Mouse (Mus musculus) right cerebral cortex, adult 2 months (tissue): ENCODE data around the gene Gm20388.

ENCODE experiments used
- DNase-seq, 2 experiments: peaks; one replicate each; pipeline ENCODE4 v3.0.0; 2021 to 2022; ENCODE audit warnings: low spot score in 2 of 2

Gene Gm20388

GRCm38 (mm10) chr8:120012927-120013326, 102.3 kb downstream of the Gm20388 start:
- DNase-seq: no peak

- DNase-seq: no peak
Observed at GRCm38 (mm10) chr8:120014267-120015023, 103.8 kb downstream of the Gm20388 start.

DNA sequence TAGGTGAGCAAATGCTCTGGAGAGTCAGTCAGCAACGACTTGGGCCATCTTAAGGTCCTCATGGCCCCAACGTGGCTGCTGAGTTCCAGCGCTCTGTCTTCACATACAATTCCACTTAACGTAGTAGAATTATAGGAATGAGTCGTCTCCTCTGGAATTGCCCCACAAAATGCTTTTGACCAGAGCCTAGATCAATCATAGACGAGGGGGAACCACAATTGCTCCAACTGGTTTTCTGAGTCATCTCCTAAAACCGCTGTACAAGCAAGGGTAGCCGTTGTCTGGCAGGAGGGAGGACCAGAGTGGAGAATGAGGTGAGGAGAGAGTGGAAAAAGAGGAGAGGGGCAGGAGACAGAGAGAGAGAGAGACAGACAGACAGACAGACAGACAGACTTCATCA, 105.3 kb downstream of the Gm20388 start:
- DNase-seq: no peak

DNA sequence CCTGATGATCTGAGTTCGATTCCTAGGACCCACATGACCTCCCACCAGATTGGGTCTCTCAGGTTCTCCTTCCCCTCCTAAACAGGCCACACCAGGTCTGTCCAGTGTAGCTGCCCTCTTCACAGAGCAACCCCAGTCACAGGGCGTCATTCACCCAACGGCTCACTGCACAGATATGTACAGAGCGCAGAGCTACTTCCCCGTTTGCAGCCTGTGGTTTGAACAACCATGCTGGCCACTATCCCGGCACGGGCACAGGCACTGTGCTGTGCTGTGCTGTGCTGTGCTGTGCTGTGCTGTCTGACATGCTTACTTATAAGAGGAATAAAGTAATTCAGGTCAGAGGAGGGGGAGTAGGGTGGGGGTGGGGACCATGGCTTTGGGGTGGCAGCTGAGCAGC, 105.8 kb downstream of the Gm20388 start:
- no peak for DNase-seq

GRCm38 (mm10) chr8:120017349-120017748, 106.7 kb downstream of the Gm20388 start:
- no peak for DNase-seq

DNA sequence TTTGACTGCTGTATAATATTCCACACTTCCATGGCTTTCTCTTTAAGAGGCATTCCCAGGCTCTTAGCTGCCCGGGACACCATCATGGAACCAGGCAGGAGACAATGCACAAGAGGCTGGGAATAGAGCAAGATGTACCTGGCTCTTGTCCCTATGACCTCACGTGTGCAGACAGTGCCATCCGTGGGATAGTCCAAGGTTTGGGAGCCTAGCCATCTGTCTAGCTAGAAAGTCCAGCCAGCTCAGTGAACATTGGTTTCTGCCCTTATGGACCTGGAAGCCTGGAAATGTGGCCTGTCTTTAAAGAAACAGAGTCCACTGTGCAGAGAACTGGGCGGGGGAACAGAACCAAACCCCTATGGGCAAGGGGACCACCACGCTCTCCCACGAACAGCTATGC, 107.1 kb downstream of the Gm20388 start:
- DNase-seq: no peak

DNA sequence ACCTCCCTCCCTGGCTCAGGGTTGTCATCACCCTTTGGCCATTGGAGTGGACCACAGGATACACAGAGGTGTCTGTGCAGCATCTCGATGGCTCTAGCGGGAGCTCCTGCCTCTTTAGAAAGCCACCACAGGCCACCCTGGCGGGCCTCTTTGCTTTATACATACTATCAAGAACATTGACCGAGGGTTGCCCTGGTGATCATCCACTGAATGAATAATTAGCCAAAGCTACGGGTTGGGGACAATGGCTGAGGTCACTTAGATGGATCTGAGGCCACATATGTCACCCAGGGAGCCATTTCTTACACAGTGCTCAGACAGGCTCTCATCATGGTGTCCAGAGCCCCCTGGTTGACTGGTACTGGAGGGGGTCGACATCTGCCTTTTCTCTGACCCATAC, 107.7 kb downstream of the Gm20388 start:
- no peak for DNase-seq

DNA sequence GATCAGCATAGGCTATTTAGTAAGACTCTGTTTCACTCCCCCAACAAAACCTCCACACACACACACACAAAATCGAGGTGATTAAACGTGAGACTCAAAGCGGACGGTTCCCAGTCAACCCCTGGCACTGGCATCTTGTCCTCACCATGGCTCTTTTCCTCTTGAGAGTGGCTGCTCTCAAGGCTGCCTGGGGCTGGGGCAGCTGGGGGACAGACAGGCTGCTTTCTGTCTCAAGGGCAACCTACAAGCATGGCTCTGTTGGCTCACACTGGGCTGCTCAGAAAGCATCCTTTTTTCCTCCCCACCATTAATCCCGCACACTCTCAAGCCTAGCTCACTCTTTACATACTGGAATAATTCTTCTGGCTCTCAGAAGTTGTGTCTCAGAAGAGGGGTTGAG, 108.7 kb downstream of the Gm20388 start:
- DNase-seq: no peak

- DNase-seq: no peak
Observed at GRCm38 (mm10) chr8:120020298-120020697, 109.7 kb downstream of the Gm20388 start.

DNA sequence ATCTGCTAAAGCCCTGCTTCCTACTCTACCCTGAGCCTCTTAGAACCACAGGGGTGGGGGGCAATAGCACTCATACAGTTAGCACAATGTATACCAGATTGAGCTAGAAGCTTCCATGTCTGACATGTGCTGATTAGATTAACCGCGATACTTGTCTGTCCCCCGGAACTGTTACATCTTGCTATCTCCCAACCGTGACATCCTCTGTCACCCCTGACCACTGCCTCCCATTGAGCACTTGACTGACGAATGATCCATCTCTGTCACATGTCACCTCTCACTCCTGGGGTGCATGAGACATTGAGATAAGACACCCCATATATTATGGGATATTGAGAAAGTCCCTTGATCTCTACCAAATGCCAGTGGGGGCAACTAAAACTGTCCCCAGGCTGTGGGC, 115.6 kb downstream of the Gm20388 start:
- no peak for DNase-seq

- no peak for DNase-seq
Observed at GRCm38 (mm10) chr8:120026991-120027390, 116.3 kb downstream of the Gm20388 start.

- DNase-seq: no peak
Observed at GRCm38 (mm10) chr8:120030447-120030846, 119.8 kb downstream of the Gm20388 start.

DNA sequence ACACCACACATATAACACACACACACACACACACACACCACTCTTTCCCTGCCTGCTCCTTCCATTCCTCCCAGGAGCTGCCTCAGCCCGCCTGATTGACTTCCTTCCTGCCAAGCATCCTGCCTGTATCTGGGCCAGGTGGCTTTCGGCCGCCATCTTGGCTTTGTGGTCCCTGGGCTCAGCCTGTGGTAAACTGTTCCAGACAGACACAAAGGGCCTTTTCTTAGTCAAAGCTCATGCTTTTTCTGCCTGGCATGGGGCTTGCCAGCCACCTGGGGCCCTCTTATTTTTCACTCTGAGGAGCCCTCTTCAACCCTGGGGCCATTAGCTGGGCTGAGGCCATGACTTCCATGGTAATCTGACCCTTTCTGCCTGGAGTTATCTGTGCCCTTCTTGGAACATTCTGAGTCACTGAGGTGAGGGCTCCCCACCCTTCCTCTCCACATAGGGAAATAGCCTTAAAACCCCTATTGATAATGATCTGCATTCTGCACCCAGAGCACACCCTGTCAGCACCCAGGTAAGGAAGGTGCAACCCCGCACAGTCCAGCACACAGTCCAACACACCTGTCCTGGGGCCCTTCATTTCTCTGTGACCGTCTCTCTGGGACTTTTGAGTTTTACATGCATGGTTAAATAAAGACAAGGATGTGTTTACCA, 122.0 kb downstream of the Gm20388 start:
- no peak for DNase-seq

DNA sequence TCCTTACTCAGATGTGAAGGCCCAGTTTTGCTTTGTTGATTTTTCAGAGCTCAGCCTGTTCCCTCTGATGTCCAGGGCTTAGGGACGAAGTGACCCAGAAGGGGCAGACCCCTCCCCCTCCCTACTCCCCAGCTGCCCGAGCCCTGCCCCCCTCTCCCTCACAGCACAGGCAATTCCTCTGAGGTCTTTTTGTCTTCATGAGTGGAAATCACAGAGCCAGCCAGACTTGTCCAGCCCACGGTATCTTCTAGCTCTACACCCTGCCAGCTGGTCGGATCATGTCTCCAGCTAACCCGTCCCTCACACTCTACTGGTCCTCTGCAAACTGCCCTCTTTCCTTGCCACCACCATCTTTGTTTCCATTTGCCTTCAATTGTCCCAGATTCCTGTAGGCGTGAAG, 123.8 kb downstream of the Gm20388 start:
- DNase-seq: peak in 1 of 2 experiments; percentile 22

GRCm38 (mm10) chr8:120036111-120036510, 125.5 kb downstream of the Gm20388 start:
- no peak for DNase-seq

- DNase-seq: no peak
Observed at GRCm38 (mm10) chr8:120036578-120036977, 125.9 kb downstream of the Gm20388 start.

- no peak for DNase-seq
Observed at GRCm38 (mm10) chr8:120037199-120037598, 126.6 kb downstream of the Gm20388 start.

- no peak for DNase-seq
Observed at GRCm38 (mm10) chr8:120037611-120038010, 127.0 kb downstream of the Gm20388 start.

GRCm38 (mm10) chr8:120038741-120039140, 128.1 kb downstream of the Gm20388 start:
- no peak for DNase-seq

DNA sequence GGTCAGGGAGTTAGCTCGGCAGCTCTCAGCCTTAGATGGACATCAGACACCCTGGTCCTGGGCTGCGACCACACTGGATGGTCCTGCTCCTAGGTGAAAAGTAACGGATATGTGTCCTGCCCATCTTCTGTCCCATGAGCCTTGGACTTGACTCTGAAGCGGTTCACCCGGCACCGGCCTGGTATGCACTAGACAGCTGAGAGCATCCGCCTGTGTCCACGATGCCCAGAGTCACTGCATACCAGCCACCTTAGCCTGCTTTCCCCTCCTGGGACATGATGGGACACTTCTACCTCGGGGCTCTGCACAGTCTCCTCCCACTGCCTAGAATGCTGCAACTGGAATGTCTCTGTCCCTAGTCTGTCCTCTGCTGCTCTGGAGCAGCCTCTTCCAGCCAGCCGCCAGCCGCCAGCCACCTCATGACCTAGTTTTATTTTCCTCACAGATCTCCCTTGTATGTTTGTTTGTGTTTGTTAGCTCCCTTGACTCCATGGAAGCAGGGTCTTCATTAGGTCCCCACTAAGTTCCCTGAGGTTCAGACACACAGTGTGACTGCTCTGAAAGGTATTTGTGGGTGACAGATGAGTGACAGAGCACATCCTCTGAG, 128.8 kb downstream of the Gm20388 start:
- DNase-seq: no peak

DNA sequence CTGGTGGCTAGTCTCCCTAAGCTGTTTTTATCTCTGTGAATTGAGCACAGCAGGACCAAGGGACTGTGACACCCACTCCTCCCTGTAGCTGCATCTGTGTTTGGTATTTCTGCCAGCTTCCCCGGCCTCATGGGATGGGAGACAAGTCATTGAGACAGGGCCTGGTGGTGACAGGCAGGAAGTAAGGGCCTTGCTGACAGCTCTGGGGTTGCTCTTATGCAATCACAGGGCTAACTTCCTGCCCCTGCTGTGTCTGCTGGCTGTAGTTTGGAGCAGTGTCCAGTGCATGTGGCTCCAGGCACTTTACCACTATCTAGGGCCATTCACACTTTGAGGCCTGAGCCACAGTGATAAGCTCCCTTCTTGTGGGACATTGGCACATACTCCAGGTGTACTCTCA, 130.2 kb downstream of the Gm20388 start:
- peak; percentile 23 to 39 for DNase-seq

- DNase-seq: no peak
Observed at GRCm38 (mm10) chr8:120042542-120043312, 132.1 kb downstream of the Gm20388 start.
